8 mouse cellular contexts compared by ENCODE assay signal in genomic region chr16:50254522-50255159, GRCm38 (mm10).
DNase-seq lines count a peak whose midpoint lies in the region; ATAC-seq lines count a peak whose summit lies in the region.

No protein-coding gene starts in this region.

- no peak overlapping the region for H3K9ac ChIP-seq in heart, embryonic 15.5 days

- H3K27me3 ChIP-seq in heart, embryonic 15.5 days, result no peaks in the 10 kb centered on the region
- H3K27me3 ChIP-seq in heart, embryonic 10.5 days (ENCODE audit: insufficient read depth, poor library complexity, severe bottlenecking), result no peaks in the 10 kb centered on the region

- H3K9me3 ChIP-seq in heart, embryonic 15.5 days (replicated peaks), result no peaks in the 10 kb centered on the region
- H3K9me3 ChIP-seq in heart, embryonic 10.5 days, result no peaks in the 10 kb centered on the region

- no peak overlapping the region for H3K27ac ChIP-seq in heart, embryonic 15.5 days
- H3K27ac ChIP-seq in heart, embryonic 10.5 days, result no peak overlapping the region

- WGBS in heart, embryonic 15.5 days, result 56% methylated on average over 5 of the region's 5 CpGs
- WGBS in heart, embryonic 10.5 days, result 72% methylated on average over 5 of the region's 5 CpGs

- no peaks in the 10 kb centered on the region; the same call in 1 of the 2 replicates for H3K4me1 ChIP-seq in heart, embryonic 15.5 days (replicated peaks)
- no peaks in the 10 kb centered on the region for H3K4me1 ChIP-seq in heart, embryonic 10.5 days

- no peak for DNase-seq in heart, embryonic 10.5 days (ENCODE audit: low spot score)
- DNase-seq in thymus, postnatal 0 days (ENCODE audit: low spot score), result peak; percentile 35
- DNase-seq in thymus, postnatal 25 days, result no peak
- peak; percentile 29 for DNase-seq in forelimb bud, embryonic 11.5 days (ENCODE audit: low read depth, low spot score)
- peak; percentile 23 for DNase-seq in retina, adult 2 months (ENCODE audit: low read depth, low spot score)
- DNase-seq in adrenal gland, adult 18-20 months (ENCODE audit: low spot score in 2 of 2), result no peak
- DNase-seq in spleen, postnatal 10 days (ENCODE audit: low spot score in 2 of 2), result no peak

- no peak for ATAC-seq in heart, embryonic 15.5 days (replicated peaks; ENCODE audit: insufficient number of reproducible peaks, insufficient read depth, low FRiP score, low read depth)

- no peaks in the 10 kb centered on the region for H3K36me3 ChIP-seq in heart, embryonic 15.5 days
- H3K36me3 ChIP-seq in heart, embryonic 10.5 days, result 0 out of 2 replicates have a peak, but pooled peaks cover 3% of the 10 kb centered on the region

- no peak overlapping the region for H3K4me3 ChIP-seq in heart, embryonic 15.5 days
- no peak overlapping the region for H3K4me3 ChIP-seq in heart, embryonic 10.5 days

- H3K4me2 ChIP-seq in heart, embryonic 15.5 days, result 0 out of 2 replicates have a peak overlapping the region, but pooled peaks have one; percentile 18

Comparison
In these comparisons a context has a peak if more than half of its experiments do, and no peak if none do; other contexts are left out.
1. DNase-seq: peak in thymus, postnatal 0 days (single experiment), forelimb bud, embryonic 11.5 days (single experiment) and retina, adult 2 months (single experiment); none in heart, embryonic 10.5 days (single experiment), thymus, postnatal 25 days (single experiment), adrenal gland, adult 18-20 months (0 of 2) and spleen, postnatal 10 days (0 of 2).